Mouse (Mus musculus): ENCODE data around the gene Ect2. TPM values are rescaled to one million over a fixed set of nuclear protein-coding genes. Genes with fewer than 3 reads are reported as not detected.

Gene Ect2
- 1 to 10 TPM; 1.0 to 1.5 TPM for total RNA-seq (2021)

GRCm38 (mm10) chr3:27153701-27154209 lies at the start of gene Ect2:
Ect2 (minus strand) TSS chr3:27153878.
- peak; percentile 96 to 97 for DNase-seq (ENCODE audit: extremely low spot score in 1 of 2, low spot score in 1 of 2)

DNA sequence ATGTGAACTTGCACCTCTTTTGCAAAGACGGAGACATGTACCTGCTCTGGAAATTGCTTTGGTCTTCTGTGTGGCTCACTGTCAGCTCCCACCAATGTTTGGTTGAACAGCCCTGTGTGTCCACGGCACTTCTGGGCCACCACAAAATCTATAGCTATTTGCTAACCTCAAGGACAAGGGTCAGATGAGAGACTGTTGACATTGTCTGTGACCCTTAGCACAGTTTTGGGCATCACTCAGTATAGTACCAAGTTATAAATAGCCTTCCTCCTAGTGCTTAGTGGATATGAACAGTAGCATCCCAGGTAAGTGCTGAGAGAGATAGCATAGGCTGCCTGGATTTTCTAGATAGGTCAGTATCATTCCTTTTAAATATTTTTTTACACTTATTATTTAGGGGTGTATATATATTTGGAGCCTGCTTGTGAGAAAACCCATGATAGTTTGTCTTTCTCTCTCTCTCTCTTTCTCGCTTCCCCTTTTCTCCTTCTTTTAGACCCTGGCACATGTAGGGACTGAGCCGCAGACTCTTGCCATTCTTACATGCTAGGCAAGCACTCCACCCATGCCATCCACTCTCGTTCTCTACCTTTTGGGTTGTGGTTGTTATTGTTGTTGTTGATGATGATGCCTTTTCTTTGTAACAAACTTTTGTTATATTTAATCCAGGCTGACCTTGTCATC lies 48.2 kb upstream of the Ect2 start:
- DNase-seq (ENCODE audit: extremely low spot score in 1 of 2, low spot score in 1 of 2) = no peak

DNA sequence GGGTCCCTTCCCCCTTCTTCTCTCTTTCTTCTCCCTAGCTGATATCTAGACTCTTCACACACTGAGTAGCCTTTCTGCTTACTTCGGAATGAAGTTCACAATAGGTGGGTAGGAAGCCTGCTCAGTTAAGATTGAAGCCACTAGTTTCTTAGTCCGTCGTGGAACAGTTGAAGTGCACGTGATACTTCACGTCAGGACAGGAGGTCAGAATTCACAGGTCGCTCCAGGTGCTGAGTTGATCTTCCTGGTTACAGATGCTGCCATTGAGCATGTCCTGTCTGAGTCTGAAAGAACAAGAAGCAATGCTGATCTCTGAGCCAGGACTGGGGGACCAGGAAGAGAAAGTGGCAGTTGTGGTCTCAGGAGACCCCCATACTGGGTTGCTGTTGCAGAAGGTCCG lies 45.4 kb upstream of the Ect2 start:
- no peak for DNase-seq (ENCODE audit: extremely low spot score in 1 of 2, low spot score in 1 of 2)

DNA sequence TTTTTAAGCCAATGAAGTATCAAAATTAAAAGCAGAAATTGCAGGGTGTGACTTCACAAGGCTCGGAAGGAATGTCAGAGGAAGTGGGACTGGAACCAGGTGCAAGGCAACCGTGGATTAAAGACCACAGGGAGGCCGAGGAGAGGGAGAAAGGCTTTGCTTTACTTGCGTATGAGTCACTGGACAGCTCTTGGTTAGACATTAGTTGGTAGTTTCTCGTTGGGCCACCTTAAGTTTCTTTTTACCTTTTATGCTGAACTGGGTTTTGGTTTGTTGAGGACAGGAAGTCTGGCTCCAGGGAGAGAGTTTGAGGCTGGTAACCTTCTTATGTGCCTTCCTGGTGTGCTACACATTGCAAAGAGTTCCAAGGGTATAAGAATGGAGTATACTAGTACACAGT lies 44.1 kb upstream of the Ect2 start:
- DNase-seq (ENCODE audit: extremely low spot score in 1 of 2, low spot score in 1 of 2) = no peak

DNA sequence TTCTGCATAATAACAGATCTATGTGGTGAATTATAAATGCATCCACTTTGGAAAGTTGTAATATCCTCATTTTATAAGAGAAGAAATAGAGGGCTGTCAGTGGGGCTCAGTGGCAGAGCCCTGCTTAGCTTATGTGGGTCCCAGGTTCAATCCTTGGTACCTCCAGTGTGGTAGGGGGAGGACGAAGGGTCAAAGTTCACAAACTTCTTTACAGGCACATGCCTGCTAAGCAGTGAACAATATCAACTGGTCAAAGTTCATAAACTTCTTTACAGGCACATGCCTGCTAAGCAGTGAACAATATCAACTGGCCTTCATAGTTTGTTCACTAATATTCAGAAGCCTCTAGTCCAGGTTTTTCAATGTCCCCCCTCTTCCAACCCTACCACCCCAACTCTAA lies 42.9 kb upstream of the Ect2 start:
- DNase-seq (ENCODE audit: extremely low spot score in 1 of 2, low spot score in 1 of 2) = no peak

DNA sequence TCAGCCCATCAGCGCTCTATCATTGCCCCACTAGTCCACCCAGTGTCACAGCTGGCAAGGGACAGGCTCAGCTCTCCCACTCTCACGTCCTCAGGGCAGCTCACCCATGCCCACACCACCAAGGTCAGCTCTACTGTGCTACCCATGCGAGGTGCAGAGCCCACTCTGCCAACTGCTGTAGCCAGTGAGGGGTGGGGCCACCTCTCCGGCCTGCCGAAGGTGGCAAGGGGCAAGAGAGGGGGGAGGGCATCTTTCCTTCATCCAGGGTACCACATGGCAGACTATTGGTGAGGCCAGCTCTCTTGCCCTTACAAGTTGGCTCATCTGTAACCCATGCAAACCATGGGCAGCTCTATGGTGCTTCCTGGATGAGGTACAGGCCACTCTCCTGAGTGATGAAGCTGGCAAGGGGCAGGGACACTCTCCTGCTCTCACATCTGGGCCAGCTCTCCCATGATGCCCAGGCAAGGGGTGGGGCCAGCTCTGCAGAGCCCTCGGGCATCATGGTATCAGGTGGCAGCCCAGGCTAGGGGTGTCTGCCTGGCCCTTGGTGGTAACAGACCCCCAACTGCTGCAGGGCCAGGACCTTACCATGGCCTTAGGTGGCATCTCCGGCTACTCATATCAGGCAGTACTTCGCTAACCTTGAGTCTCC lies 42.0 kb upstream of the Ect2 start:
- no peak for DNase-seq (ENCODE audit: extremely low spot score in 1 of 2, low spot score in 1 of 2)

GRCm38 (mm10) chr3:27195153-27195552 lies 41.5 kb upstream of the Ect2 start:
- no peak for DNase-seq (ENCODE audit: extremely low spot score in 1 of 2, low spot score in 1 of 2)

GRCm38 (mm10) chr3:27193844-27194317 lies 40.2 kb upstream of the Ect2 start:
- DNase-seq (ENCODE audit: extremely low spot score in 1 of 2, low spot score in 1 of 2) = no peak

DNA sequence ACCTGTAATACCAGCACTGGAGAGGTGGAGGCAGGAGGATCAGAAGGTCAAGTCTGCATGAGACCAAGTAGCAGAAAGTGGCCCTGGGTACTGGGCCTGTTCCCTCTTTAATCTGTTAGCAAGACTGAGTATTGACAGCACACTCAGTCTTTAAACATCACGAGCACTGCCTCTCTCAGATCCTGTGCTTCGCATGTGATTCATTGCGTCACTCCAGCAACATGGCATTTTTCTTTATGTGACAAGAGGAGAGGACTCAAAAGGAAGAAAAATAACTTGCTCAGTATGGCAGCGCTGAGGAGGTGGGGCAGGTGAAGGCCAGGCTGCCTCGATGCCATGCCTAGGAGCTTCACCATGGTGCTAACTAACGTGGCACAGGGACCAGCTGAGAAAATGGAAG lies 38.2 kb upstream of the Ect2 start:
- DNase-seq (ENCODE audit: extremely low spot score in 1 of 2, low spot score in 1 of 2) = no peak

DNA sequence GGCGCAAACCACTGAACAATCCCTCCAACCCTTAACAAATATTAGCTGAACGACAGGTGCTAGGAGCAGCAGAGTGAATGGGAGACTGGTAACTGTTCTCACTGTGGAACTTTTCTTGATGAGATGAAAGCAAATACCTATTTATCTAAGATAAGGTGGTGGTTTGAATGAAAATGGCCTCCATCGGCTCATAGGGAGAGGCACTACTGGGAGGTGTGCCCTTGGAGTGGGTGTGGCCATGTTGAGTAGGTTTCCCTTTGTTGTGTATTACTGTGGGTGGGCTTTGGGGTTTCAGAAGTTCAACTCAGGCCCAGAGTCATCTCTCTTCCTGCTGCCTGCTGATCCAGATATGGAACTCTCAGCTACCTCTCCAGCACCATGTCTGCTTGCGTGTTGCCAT lies 37.2 kb upstream of the Ect2 start:
- DNase-seq (ENCODE audit: extremely low spot score in 1 of 2, low spot score in 1 of 2) = no peak

DNA sequence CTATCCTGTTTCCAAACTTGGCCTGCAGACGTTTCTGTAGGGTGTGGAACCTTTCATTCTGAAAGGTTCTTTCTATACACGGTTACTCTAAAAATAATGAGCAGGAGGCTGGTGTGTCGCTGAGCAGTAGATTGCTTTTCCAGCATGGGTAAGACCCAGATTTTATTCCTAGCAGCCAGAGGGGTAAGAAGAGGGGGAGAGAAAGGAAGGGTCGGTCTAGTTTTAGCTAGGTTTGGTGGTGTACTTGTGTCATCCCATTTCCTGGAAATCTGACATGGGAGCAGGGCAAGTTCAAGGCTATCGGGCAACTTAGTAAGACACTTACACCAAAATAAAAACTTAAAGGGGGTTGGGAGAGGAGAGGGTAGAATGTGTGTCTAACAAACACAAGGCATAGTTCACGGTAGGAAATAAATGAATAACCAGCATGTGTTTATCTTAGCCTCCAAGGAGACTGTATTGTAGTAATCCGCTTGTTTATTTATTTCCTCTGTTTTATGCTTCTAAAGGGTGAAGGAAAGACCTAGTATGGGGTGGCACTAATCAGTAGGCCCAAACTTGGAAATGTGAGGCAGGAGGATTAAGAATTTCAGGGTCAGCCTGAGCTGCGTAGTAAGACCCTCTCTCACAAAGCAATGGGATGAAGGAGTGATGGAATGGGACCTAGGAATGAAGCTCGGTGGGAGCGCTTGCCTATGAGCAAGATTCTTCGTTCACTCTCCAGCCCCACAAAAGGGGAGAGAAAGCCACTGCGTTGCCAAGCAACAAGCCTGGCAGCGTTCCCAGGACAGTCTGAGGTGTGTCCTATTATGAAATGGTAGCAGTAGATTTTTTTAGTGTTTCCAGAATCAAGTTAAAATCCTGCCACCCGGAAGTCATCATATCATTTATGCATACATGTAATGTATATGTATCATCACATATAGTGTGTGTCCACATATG lies 35.9 kb upstream of the Ect2 start:
- DNase-seq (ENCODE audit: extremely low spot score in 1 of 2, low spot score in 1 of 2) = peak; percentile 49 to 82

GRCm38 (mm10) chr3:27188386-27188785 lies 34.7 kb upstream of the Ect2 start:
- no peak for DNase-seq (ENCODE audit: extremely low spot score in 1 of 2, low spot score in 1 of 2)

GRCm38 (mm10) chr3:27183601-27184175 lies 30.0 kb upstream of the Ect2 start:
- peak; percentile 19 to 37 for DNase-seq (ENCODE audit: extremely low spot score in 1 of 2, low spot score in 1 of 2)

DNA sequence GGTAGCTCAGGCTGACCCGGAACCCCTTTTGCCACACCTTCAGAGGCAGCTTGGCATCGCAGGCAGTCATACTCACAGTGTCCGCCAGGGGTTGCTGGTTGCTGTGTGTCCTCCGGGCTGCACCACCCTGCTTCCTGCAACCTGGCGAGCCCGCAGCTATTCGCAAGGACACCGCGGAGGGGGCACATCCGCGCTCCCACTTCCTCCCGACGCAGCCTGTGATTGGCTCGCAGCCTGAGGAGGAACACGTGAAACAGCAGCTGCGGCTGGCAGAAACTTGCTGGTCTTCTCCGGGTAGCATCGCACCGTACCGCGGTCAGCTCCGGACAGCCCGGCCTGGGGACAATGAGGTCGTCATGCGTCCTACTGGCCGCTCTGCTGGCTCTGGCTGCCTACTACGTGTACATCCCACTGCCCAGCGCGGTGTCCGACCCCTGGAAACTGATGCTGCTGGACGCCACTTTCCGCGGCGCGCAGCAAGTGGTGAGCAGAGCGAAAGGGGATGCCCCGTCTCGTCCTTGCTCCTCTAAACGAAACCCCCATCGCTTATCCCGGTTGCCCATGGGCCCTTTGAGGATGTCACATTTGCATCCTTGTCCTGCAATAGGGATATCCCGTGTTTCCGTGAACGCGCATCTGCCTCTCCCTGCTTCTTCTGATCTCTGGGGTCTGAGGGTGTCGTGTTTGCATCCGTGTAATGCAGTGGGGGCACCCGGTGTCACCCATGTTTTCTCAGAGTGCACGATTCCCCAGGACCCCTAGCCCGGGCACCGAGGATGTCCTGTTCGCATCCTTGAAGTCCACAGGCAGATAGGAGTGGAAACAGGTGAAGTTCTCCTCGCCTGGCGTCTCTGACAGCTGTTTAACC lies 29.3 kb upstream of the Ect2 start, which contains the start of gene Nceh1:
Nceh1 (plus strand) TSS at position 233 of the 868 bp plus-strand sequence.
- DNase-seq (ENCODE audit: extremely low spot score in 1 of 2, low spot score in 1 of 2) = peak; percentile 88 to 95

DNA sequence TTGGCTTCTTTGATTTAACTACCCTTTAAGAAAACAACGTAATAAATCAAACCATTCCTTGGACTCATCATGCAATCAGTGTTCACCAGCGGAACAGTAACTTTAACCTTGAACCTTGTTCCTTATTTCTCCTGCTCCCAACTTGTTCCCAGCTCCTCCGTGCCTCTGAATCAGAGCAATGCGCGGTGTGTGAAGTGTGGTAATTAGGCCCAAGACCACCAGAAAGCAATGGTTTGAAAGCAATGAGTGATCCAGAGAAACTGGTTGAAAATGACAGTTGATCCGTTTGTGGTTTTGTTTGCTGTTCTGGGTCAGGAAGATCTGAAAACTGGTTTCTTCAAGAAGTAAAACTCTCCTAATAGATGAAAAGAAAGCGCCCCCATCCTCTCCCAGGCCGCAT lies 26.0 kb upstream of the Ect2 start:
- no peak for DNase-seq (ENCODE audit: extremely low spot score in 1 of 2, low spot score in 1 of 2)

- DNase-seq (ENCODE audit: extremely low spot score in 1 of 2, low spot score in 1 of 2) = no peak
Measured at GRCm38 (mm10) chr3:27170257-27170656, 16.6 kb upstream of the Ect2 start.

- DNase-seq (ENCODE audit: extremely low spot score in 1 of 2, low spot score in 1 of 2) = no peak
Measured at GRCm38 (mm10) chr3:27165481-27166065, 11.9 kb upstream of the Ect2 start.

- no peak for DNase-seq (ENCODE audit: extremely low spot score in 1 of 2, low spot score in 1 of 2)
Measured at GRCm38 (mm10) chr3:27162410-27162804, 8.7 kb upstream of the Ect2 start.

All from layer of hippocampus, postnatal 25 days (tissue).